Mouse (Mus musculus) E14TG2a.4 (cell line): ENCODE data around the gene Il6ra.

Experiments used
- CTCF ChIP-seq: conservative IDR thresholded peaks from 2 replicates; pipeline ENCODE4 v1.5.1; 2014; ENCODE audit warnings: low read length
- NANOG ChIP-seq: IDR thresholded peaks from 2 replicates; pipeline ENCODE4 v1.6.1; 2014; ENCODE audit warnings: borderline replicate concordance, low read length, mixed read lengths
- POU5F1 ChIP-seq: IDR thresholded peaks from 2 replicates; pipeline ENCODE4 v1.6.1; 2014; ENCODE audit warnings: low read length, borderline replicate concordance

GRCm38 (mm10) chr3:89959435-89959834 lies 46.4 kb upstream of the Il6ra start:
- TF ChIP-seq CTCF (no peak), NANOG (no peak), POU5F1 (no peak)
